Mouse (Mus musculus) stomach, embryonic 16.5 days (tissue): ENCODE data around the gene Cmpk1. TPM values are rescaled to one million over a fixed set of nuclear protein-coding genes. Genes with fewer than 3 reads are reported as not detected.

Experiments
- ATAC-seq: fragments of 200-750 bp; cut with Nextera tagmentation; 2 replicates; pipeline ENCODE4 v1.8.0; 2017; ENCODE audit warnings: moderate number of reproducible peaks, moderate TSS enrichment; ENCODE audit not compliant: insufficient read depth, low FRiP score
- H3K27ac ChIP-seq: fragments of 300-500 bp; sonication (generic); 2 replicates; pipeline ENCODE4 v1.5.1; 2014; ENCODE audit warnings: low read length
- H3K27me3 ChIP-seq: fragments of 300-500 bp; sonication (generic); 2 replicates; pipeline ENCODE4 v1.6.1; 2014; ENCODE audit warnings: low read length, control low read depth, mixed read lengths; ENCODE audit not compliant: control insufficient read depth, insufficient read depth
- H3K36me3 ChIP-seq: fragments of 300-500 bp; sonication (generic); 2 replicates; pipeline ENCODE4 v1.6.1; 2014; ENCODE audit warnings: low read length; ENCODE audit not compliant: control insufficient read depth, insufficient read depth
- H3K4me1 ChIP-seq: fragments of 300-500 bp; sonication (generic); 2 replicates; pipeline ENCODE4 v1.6.1; 2014; ENCODE audit warnings: low read length, control low read depth, mixed read lengths; ENCODE audit not compliant: control insufficient read depth, insufficient read depth
- H3K4me2 ChIP-seq: fragments of 300-500 bp; sonication (generic); 2 replicates; pipeline ENCODE4 v1.6.1; 2014; ENCODE audit warnings: low read depth, low read length, mixed read lengths
- H3K4me3 ChIP-seq: fragments of 300-500 bp; sonication (generic); replicated peaks from 2 replicates; pipeline ENCODE4 v1.5.1; 2014; ENCODE audit warnings: mild to moderate bottlenecking, low read length
- H3K9ac ChIP-seq: fragments of 300-500 bp; sonication (generic); 2 replicates; pipeline ENCODE4 v1.6.1; 2014; ENCODE audit warnings: low read length
- H3K9me3 ChIP-seq: fragments of 300-500 bp; sonication (generic); replicated peaks from 2 replicates; pipeline ENCODE4 v1.6.1; 2016; ENCODE audit warnings: low read length, control low read depth; ENCODE audit not compliant: control insufficient read depth
- WGBS: fragments of 180-500 bp; shearing (Covaris S2); extraction: QIAGEN DNeasy Blood & Tissue Kit; methylation state at CpG from one replicate; pipeline ENCODE4 v1.1.7; 2014; 5-methylcytosine and 5-hydroxymethylcytosine counted together
- polyA plus RNA-seq: library from polyadenylated mRNA; unstranded; fragments of >200 nt; fragmentation: Nextera tagmentation; extraction: Ambion mirVana; gene quantifications from 2 replicates; pipeline ENCODE4 v1.2.1, GENCODE M21; 2015

The Cmpk1 gene
- polyA plus RNA-seq, 1 experiment from 2014 or later: 123 TPM

DNA sequence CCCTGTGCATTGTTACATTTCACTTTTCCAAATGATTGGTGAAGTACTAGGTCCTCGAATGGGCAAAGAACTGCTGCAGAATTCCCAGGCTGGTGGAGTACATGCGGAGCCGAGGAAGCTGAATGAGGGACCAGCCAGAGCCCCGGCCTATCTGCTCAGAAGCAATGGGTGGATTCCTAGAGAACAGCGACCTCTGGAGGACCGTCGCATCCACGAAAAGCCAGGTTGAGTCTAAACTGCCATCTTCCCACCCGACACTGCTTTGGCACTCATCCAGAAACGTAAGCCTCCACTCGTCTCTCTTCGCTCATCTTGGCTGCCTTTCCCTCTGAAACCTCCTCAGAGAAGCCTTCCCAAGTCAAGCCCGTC is 73.5 kb downstream of the Cmpk1 start:
- H3K36me3 ChIP-seq: no peaks in the 10 kb centered on the region
- H3K27me3 ChIP-seq: peaks cover 82% of the 10 kb centered on the region
- 0 out of 2 replicates have a peak, but pooled peaks cover 2% of the 10 kb centered on the region for H3K4me1 ChIP-seq
- H3K27ac ChIP-seq: no peak overlapping the region
- no peak for ATAC-seq
- WGBS: 4% methylated on average over 13 of the region's 13 CpGs
- no peak overlapping the region for H3K9ac ChIP-seq
- no peak overlapping the region for H3K4me2 ChIP-seq
- no peak overlapping the region for H3K4me3 ChIP-seq
- no peaks in the 10 kb centered on the region for H3K9me3 ChIP-seq

DNA sequence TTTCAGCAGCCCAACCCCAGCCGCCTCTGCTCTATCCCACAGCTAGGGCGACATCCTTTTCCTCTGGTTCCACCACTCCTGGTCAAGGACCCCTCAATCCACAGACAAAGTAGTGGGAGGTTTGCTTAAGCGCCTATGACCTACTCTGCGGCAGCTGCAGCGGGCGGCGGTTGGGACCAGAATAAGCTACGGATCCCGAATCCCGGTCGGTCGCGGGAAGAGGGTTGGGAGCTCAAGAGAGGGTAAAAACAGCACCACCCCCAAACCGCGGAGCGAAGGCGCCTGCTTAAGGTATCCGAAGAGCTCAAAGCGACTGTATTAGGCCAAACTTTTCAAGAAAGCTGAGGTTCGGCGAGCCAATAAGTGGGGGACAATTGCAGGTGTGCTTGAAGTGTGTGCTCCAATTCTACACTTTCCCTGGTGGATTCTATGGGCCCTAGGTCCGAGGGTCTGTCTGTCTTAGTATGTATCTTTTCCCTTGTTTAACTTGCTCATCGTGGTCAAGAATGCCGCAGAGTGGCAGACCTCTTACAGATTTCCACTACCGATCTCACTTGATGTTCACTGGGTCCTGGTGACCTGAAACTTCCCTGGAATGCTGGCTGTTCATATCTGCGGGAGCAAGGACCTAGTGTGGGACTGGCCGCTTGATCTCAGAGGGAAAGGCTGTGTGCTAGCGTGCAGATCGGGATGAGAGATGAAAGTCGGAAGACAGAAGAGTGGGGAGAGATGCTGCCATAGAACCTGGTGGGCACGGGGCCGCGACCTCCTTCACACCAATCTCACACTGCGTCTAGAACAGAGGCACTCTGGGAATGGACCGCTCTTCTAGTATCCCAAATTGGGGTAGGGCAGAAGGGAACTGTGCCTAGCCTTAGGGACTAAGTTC is 74.1 kb downstream of the Cmpk1 start:
- Histone ChIP-seq H3K4me1 (0 out of 2 replicates have a peak, but pooled peaks cover 3% of the 10 kb centered on the region), H3K9me3 (no peaks in the 10 kb centered on the region), H3K36me3 (no peaks in the 10 kb centered on the region), H3K4me2 (no peak overlapping the region), H3K27me3 (peaks cover 88% of the 10 kb centered on the region), H3K9ac (no peak overlapping the region), H3K4me3 (no peak overlapping the region), H3K27ac (no peak overlapping the region)
- WGBS: 8% methylated on average over 35 of the region's 35 CpGs
- no peak for ATAC-seq

GRCm38 (mm10) chr4:114909602-114910484 is 77.2 kb downstream of the Cmpk1 start:
- Histone ChIP-seq H3K9me3 (no peaks in the 10 kb centered on the region), H3K36me3 (no peaks in the 10 kb centered on the region), H3K27ac (no peak overlapping the region), H3K27me3 (peaks cover 95% of the 10 kb centered on the region), H3K4me3 (peak overlapping the region; percentile 62), H3K4me2 (peak overlapping the region; percentile 99), H3K9ac (peak overlapping the region; percentile 69; the same call in 1 of the 2 replicates), H3K4me1 (0 out of 2 replicates have a peak, but pooled peaks cover 4% of the 10 kb centered on the region)
- ATAC-seq: no peak
- WGBS: 3% methylated on average over 20 of the region's 20 CpGs

Other genes starting within 250 kb of the Cmpk1 start
- not detected in 2 replicates for gene Gm12830, start 165.5 kb downstream of the Cmpk1 start, polyA plus RNA-seq
- gene Foxd2, start 78.4 kb downstream of the Cmpk1 start, polyA plus RNA-seq: not detected in 2 replicates
- gene Foxe3, start 61.2 kb downstream of the Cmpk1 start, polyA plus RNA-seq: not detected in 2 replicates
- 9.4 and 10.2 TPM in 2 replicates for gene Stil, start 12.9 kb upstream of the Cmpk1 start, polyA plus RNA-seq
- gene Tal1, start 69.2 kb upstream of the Cmpk1 start, polyA plus RNA-seq: 0.59 and 1.1 TPM in 2 replicates
- gene Pdzk1ip1, start 101.5 kb upstream of the Cmpk1 start, polyA plus RNA-seq: 130 and 180 TPM in 2 replicates
- 0.46 and 0.61 TPM in 2 replicates for gene Cyp4x1, start 147.0 kb upstream of the Cmpk1 start, polyA plus RNA-seq